Mouse (Mus musculus) cortical plate, adult 2 months (tissue): ENCODE measurements around the gene D8Ertd738e.

Experiments used
- CTCF ChIP-seq: fragments of 200-500 bp; IDR thresholded peaks from 2 replicates; pipeline ENCODE4 v1.5.1; 2011; ENCODE audit warnings: mild to moderate bottlenecking, control low read depth, low read length; ENCODE audit not compliant: insufficient read depth; ENCODE audit errors: extremely low read depth
- POLR2A ChIP-seq: fragments of 200-500 bp; IDR thresholded peaks from 2 replicates; pipeline ENCODE4 v1.6.1; 2011; ENCODE audit warnings: mild to moderate bottlenecking, low read length, control low read depth; ENCODE audit not compliant: insufficient read depth; ENCODE audit errors: extremely low read depth

- TF ChIP-seq CTCF = no peak
- TF ChIP-seq POLR2A = no peak
These were observed 37.5 kb downstream of the D8Ertd738e start for GRCm38 (mm10) chr8:84211881-84212563.
